Mouse (Mus musculus): ENCODE measurements around the gene Gbf1.

Gene Gbf1

DNA sequence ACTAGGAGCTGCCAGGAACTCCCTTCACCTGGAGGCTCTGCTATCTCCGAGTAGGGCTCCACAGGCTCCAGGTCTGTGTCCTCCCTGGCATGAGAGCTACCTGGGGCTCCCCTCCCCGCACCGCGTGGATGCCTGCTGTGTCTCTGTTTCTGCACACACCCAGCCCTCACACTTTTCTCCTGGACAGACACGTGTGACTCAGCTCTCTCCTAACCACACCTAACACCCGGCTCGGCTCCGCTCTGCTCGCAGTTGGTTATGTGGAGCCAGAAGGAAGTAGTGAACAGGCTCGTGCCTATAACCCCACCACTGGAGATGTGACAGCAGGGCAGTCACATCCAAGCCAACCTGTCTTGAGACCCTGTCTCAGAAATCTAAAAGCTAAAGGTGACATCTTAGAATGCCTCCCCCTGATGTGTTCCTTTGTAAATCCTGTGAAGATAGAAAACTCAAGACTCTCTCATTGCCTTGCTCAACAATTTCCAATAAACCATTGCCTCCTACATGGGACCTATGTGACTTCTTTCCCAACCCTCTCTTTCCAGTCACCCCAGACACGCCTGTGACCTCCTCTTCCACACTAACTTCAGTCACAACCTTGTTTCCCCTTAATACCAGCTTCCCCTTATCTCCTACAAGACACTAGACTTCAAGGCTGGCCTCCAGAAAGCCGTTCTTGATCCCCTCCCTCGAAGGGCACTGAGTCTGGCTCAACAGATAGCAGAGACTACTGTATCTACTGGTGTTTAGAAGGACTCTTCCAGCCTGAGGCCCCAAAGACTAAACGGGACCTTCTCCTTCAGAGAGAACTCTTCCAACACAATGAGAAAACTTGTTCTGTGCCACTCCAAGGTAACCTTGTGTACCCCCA lies 162.8 kb downstream of the Gbf1 start:
- in situ Hi-C loops (cut with MboI, MseI) = no loop called here

DNA sequence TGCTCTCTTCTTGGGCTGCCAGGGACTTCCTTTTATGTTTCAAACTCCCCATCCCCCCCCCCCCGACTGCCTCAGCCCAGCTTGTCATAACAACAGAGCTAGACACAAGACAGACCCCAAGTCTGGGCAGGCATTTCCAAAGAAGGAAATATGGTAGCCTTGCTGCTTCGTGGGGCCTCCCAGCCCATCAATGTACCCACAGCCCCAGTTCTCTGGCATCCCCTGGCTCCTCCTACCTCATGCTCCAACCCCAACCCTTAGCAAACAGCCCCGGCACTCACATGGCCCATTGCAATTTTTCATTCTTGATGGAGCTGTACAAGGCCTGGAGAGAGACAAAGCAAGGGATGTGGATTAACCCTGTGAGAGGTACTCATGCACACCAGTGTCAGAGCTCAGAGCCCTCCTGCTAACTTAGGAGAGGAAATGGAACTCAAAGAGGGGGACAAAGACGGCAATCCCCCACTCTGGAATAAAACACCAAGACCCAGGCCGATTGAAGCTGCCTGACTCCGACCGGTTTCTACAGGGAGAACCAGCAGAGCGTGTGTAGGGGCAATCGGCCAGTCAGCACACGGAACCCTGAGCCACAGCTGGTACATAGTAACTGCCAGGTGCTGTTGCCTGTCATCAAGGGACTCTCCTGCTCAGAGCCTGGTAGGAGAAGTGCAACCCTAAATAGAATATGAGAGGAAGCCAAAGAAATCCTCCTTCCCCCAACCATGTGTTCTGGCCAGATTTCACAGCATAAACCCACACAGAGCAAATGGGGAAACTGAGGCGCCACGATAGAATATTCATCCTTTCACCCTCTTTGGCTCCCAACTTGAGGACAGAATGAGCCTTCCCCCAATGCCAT lies 163.7 kb downstream of the Gbf1 start:
- in situ Hi-C loops (cut with MboI, MseI) = no loop called here

DNA sequence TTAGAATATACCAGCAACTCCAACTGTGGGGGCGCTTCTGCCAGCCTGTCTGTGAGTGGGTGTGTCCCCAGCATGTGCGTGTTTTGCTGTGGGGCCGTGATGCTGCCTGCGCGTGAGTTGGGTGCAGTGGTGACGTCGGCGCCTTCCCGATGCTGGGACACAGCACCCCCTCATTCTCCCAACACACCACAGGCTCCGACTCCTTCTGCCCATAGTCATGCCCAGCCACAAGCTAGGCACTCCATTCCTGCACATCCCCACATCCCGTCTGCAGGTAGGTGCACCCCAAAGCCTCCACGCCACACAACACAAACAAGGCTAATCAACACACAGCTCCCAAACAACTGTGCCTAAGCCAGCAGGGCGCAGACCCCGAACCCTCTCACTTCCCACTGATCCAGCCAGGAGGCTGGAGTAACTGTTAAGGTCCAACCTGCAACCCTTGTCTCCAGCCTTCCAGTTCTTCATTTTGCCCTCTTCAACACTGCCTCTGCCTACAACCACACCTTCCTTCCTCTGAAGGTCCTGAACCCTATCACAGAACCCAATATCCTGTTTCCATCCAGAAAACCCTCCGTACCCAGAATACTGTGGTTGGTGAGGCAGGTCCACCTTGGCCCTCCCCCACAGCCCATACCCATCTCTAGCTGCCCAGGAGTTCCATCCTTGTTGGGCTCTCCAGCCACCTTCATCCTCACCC lies 164.7 kb downstream of the Gbf1 start:
- in situ Hi-C loops (cut with MboI, MseI) = no loop called here

DNA sequence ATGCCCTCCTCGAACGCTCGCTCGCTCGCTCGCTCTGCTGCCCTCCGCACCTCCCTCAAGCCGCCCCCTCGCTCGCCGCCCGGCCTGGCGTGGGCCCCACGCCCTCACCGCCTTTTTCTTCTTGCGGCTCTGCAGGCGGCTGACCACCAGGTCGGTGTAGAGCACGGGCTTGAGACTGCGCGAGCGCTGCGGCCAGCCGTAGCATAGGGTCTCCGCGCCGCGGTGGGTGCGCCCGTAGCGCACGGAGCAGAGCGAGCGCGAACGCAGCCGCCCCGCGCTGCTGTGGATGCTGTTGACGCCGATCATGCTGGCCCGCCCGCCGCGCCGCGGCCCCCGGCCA lies 165.2 kb downstream of the Gbf1 start:
- in situ Hi-C loops (cut with MboI, MseI) = no loop called here

DNA sequence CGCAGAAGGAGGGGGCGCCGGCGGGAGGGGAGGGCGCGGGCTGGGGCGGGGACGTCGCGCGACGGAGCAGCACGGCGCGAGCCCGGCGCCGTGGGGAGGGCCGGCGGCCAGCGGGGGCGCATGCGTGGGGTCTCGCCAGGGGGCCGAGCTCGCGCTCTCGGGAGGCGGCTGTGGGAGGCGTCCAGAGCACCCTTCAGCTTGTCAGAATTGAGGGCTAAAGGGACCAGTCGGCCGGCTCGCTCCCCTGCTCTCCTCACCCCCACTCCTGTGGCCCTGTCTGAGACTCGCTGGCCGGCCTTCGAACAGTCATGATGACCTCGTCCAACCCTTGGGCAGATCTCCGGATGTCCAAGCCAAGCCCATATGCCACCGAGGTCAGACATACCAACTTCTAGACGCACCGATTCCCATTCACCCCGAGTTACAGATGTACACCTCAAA lies 165.7 kb downstream of the Gbf1 start:
- in situ Hi-C loops (cut with MboI, MseI) = no loop called here

DNA sequence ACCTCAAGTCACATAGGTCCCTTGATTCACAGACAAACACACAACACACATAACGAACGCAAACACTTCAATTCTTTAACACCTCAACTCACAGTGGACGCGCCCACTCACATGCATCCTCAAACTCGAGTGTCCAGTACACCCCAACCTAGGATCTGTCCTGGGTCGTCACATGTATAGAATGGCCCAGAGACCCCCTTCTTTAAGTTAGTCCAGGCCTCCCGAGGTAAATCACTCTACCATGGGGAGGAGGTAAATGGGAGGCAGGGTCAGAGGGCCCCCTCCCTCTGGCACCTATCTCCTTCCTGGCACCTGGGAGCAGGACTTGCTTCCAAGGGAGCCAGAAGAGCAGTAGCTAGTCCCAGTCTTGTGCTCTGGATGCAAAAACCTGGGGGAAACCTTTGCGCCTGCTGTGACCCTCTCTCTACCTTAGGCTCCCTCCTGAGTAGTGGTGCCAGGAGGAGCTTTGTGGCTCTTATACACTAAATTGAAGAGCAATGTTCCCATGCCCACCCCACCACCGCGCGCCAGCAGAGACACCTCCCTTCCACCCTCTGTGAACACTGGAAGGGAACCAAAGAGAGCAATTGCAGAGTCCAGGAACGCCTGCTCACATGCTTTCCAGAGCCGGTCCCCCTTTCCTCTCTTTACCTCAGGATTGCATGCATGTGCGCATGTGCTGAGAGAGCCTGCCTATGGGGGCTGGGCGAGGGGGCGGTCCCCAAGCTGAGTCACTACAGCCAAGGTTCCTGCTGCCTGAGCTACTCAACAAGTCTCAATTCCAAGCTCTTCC lies 166.5 kb downstream of the Gbf1 start:
- in situ Hi-C loops (cut with MboI, MseI) = no loop called here

DNA sequence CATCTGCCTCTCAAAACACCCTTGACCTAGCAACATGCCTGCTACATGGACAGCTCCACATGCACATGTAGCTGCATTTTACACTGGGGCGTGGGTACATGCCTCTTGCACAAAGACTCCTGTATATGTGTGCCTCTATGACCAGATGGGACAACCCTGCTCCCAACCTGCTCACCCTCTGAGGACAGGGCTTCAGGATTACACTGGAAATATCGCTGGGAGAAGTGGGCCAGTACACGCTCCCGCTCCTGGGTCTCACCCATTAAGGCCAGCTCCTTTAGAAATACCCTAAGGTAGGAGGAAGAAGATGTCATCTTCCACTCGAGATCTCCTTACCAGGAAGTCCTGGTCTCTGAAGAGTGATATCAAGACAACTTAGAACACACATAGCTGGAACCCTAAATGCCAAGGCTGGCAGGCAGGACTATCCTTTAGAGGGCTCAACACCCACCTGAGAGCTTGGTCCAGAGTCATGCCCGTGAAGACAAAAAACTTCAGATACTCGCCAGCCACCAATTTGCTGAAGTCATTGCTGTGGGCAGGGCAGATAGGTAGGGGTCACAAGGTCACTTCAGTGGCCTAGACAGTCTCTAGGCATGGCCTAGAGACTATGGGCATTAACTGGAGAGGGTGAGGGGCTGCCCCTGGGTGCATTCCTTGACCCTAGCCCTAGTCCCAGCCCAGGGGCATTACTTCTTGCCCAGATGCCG lies 167.9 kb downstream of the Gbf1 start:
- in situ Hi-C loops (cut with MboI, MseI) = no loop called here

DNA sequence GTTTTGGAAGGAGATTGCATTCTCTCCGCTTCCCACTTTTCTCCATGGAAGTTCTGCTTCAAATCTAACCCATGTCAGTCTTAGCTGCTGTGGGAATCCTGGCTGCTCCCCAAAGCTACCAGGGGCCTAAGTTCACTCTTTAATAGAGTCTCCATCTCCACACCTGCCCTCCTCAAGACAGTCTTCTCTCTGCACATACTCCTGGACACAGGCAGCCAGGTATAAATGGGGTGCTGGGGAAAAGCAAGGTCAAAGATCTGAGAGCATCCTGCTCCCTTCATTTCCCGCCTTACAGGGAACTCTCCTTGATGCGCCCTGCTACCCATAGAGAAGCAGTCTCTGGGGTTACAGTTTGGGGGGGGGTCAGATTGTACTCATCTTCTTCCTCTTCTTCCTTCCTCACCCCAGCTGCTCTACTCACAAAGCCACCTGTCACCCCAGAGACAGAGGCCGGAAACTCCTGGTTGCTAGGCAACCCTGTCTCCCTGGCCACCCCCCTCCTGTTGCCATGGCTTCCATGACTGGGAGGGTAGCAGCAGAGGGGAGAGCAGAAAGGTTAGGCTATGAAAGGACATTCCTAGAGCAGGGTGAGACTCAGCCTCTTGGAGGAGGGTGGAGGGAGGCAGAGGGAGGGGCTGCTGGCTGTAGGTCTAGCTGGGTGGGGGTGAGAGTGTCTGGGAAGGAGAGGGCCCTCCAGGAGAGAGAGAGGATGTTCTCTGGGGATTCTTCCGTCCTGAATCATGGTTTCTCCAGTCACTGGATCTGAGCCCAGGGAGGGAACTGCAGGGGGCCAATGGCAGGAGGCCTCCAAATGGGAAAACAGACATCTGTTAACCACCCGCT lies 169.0 kb downstream of the Gbf1 start:
- in situ Hi-C loops (cut with MboI, MseI) = no loop called here

DNA sequence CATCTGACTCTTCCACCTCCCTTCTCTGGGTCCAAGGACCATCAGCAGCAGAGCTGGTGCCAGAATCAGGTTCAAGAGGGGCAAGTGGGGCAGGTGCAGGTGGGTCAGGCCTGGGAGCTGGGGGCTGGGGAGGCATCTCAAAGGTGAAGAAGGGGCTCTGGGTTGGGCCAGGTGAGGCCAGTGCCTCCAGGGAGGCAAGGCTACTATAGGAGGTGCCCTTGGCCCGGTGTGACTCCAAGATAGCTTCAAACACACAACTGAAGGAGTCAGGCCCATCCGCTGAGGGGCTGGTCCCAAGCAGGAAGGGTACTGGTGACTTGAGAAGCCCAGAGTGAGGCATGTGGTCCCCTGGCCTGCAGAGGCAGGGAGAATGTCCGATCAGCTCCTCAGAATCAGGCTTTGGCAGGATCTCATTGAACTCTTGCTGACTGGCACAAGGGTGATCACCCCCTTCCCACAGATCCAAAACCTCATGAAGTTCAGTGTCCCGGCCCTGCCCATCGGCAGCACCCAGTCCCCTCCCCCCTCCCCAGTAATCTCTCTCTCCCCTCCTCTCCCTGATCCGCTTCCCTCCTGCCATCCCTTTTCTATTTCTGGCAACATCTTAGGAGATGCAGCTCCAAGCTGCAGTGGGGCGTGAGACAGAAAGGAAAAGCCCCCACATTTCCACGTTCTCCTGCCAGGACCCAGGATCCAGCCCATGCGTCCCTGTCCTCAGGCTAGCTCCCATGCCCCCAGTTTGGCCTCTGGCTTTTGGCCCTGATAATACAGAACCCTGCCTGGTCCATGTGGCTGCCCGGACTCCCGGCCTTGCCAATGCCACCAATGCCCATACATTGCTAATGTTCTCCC lies 170.1 kb downstream of the Gbf1 start:
- in situ Hi-C loops (cut with MboI, MseI) = no loop called here

DNA sequence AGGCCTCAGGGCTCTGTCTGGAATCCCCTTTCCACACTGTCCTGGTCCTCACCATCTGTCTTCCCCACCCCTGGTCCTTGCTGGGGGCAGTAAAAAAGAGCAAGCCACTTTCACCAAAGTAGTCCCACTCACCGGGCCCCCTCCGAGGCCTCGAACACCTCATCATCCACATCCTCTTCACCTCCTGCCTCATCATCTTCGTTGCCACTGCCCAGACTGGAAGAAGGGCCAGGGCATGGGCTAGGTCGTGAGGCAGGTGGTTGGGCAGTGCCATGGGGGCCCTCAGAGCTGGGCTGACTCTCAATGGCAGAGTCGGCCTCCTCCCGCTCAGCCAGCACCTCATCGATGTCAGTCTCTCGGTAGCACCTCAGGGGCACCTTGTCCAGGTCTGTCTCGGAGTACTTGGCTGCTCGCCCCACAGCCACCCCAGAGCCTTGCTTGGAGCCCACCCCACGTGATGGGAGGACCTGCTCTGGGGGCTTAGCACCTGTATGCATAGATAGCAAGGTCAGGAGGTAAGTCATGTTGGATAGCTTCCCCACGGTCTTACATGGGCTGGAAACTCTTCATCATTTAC lies 170.8 kb downstream of the Gbf1 start:
- in situ Hi-C loops (cut with MboI, MseI) = no loop called here

DNA sequence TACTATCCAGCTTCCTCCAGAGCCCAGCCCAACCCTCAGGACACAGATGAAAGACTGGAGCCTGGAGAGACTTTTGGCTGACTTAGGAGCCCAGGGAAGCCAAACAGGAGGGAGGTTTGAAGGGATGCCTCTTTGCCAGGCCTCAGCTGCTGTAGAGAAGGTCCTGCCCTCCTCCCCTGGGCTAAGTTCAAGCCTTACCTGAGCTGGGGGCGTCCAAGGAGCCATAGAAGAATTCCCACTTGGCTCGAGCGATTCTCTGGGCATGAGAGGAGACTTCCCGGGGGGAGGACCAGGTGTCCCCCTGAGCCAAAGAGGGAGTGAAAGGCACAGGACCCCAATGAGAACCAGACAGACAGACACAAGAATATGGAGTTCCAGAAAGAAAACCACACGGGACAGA lies 171.4 kb downstream of the Gbf1 start:
- in situ Hi-C loops (cut with MboI, MseI) = no loop called here

DNA sequence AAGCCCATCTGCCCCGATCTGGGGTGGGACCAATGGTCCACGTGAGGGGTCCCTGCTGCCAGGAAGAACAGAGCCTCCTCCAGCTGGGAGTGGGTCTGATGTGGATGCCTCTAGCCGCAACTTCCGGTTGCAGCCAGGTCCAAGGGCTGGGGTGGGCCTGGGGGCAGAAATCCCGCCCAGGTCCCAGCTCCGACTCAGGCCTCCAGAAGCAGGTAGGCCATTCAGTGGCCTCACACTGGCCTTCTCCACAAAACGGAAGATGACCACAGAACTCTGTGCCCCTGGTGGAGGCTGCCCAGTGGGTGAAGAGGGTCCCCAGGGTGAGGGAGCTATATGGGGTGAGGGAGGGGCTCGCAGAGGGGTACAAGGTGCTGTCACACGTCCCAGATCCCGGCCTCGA lies 172.1 kb downstream of the Gbf1 start:
- in situ Hi-C loops (cut with MboI, MseI) = no loop called here

DNA sequence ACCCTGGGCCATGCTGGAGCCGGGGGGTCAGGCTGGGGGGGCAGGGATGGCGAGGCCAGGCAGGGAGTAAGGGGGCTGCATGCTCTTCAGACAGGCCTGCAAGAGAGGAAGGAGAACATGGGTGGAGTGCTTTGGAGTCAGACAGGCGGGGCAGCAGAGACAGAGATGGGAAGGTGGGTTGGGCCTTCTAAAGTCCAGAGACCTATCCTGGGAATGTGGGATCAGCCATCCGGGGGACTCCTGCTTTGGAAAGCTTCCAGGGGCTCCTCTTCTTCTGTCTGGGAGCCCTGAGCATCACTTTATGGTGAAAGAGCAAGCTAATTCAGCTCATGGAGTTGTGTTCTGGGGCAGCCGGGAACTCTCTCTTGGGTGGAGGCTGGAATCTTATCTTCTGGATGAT lies 172.6 kb downstream of the Gbf1 start:
- in situ Hi-C loops (cut with MboI, MseI) = no loop called here

DNA sequence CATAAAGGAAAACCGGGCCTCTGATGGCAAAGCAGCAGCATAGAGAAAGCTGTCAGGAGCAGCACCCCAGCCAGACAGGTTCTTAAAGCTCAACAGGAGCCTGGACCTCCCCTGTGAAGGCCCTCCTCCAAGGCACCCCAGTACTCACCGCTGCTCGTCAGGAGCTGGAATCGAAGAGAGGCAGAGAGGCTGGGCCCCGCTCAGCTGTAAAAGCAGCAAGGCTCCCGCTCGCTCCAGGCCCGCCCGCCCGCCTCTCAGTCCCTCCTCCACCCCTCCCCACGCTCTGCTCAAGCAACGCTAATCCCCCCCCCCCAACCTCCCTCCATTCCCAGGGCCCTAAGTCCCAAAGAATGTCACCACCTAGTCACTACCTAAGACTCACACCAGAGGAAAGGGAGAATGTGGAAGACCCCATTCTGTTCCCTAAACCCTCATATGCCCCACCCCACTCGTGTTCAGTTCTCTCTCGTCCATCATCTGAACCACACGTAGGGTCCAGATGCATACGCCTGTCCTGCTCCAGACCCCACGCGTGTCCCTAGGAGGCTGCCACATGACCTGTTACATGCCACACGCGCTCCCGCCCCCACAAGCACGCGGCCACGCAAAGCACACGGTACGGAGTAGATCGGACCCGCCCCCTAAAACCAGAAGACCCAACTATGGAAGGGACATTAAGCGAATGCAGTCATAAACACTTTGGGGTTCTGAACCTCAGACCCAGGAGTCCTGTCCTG lies 173.9 kb downstream of the Gbf1 start:
- in situ Hi-C loops (cut with MboI, MseI) = no loop called here

DNA sequence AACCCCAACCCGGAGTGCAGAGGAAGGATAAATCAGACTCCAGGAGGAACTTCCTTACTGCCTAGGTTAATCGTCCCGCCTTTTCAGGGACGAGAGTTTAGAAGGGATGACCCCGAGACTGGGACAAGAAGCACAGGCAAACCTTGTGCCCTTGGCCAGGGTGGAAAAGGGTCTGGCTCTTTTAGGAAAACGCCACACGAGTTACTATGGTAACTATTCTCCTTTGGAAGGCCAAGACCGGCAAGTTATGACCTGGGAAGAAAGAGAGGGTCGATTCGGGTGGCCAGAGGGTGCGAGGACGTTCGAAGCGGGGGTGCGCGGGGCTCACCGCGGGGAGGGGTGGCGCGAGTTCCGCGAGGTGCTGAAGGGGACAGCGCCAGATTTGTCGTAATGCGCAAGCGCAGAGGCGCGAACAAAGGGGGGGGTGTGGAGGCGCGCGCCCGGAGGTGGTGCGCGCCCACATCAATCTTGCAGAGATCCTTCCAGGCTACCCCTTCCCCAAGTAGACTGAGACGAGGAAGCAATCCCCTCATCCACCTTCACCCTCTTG lies 174.5 kb downstream of the Gbf1 start, which contains the start of gene Psd:
TSS of gene Psd (minus strand) at position 401 of the 550 bp plus-strand sequence.
- in situ Hi-C loops (cut with MboI, MseI) = no loop called here

DNA sequence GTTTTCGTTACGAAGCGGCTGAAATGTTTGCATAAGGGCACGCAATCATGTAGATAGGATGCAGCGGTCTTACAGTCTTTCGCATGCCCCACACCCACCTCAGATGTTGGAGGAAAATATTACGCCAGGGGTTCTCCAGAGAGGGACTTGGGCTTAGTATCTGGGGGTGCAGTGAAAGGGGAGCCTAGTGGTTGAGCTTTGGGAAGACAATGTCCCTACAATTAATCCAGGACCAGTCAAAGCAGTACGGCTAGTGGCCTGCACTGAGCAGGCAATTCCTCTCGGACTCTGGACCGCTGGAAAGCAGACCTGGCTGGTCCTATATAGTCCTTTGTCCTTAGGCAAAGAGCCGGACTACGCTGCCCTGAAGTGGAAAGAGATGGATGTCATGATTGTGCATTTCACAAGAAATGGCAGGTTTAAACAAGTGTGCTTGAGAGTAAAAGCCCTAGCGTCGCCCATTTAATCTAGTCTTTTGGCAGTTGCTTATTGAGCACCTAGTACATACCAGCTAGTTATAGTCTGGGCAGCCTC lies 175.3 kb downstream of the Gbf1 start:
- in situ Hi-C loops (cut with MboI, MseI) = no loop called here

All from T-helper 2 cell (primary cell).